Mouse (Mus musculus) spleen, adult 12 weeks (tissue): ENCODE data around the gene Fam171a2.
A peak's percentile ranks its signal among the peaks of the same experiment; 100 is the strongest.
"Not testable (repeated sequence)": the region's sequence is repeated elsewhere in the genome, so short reads cannot be mapped to it uniquely, and the experiment has no call there.

Experiments
- DNase-seq: peaks from one replicate; pipeline ENCODE4 v3.0.0; 2022; ENCODE audit warnings: low spot score

The Fam171a2 gene

DNA sequence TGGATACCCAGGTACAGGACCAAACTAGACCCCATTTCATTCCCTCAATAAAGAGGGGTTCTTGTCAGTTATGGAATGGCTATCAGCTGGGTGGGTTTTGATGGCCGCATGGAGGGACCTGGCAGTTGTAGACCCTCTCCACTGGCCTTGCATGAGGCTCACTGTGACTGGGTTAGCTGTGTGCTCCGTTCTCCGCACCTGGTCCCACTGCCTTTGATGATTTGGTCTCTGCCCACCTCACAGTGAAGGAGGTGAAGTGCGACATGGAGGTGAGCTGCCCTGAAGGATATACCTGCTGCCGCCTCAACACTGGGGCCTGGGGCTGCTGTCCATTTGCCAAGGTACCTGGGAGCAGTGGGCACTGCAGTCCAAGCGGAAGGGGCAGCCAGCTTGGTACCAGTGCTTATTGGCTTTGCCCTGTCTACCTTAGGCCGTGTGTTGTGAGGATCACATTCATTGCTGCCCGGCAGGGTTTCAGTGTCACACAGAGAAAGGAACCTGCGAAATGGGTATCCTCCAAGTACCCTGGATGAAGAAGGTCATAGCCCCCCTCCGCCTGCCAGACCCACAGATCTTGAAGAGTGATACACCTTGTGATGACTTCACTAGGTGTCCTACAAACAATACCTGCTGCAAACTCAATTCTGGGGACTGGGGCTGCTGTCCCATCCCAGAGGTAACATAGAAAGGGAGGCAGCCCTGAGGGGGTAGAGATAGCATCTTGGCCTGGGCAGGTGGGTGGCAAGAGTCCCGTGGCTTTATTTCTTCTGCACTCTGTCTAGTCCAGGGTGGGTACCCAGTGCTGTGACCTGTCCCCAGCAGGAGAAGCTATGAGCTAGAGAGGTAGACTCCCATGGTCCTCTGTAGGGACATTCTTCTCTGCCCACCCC lies 12.4 kb downstream of the Fam171a2 start:
- no peak for DNase-seq

DNA sequence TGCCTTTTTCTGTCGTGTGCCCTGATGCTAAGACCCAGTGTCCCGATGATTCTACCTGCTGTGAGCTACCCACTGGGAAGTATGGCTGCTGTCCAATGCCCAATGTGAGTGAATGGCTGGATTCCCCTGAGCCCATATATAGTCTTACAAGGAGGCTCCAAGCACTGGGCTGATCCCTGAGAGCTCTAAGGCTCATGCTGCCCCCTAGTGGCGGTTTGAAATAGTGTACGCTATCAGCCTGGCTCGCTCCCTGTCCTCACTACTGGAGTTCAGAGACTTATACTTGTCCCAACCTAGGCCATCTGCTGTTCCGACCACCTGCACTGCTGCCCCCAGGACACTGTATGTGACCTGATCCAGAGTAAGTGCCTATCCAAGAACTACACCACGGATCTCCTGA lies 13.1 kb downstream of the Fam171a2 start:
- DNase-seq, result peak; percentile 74

DNA sequence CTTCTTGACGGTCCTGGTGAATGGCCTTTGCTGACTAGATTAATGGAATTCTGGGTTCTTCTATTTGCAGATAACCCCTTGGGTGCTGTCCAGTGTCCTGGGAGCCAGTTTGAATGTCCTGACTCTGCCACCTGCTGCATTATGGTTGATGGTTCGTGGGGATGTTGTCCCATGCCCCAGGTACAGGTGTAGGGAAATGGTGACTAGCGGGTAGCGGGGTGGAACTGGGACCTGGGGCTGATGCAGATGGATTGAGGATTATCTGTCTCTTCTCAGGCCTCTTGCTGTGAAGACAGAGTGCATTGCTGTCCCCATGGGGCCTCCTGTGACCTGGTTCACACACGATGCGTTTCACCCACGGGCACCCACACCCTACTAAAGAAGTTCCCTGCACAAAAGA lies 13.6 kb downstream of the Fam171a2 start:
- no peak for DNase-seq

DNA sequence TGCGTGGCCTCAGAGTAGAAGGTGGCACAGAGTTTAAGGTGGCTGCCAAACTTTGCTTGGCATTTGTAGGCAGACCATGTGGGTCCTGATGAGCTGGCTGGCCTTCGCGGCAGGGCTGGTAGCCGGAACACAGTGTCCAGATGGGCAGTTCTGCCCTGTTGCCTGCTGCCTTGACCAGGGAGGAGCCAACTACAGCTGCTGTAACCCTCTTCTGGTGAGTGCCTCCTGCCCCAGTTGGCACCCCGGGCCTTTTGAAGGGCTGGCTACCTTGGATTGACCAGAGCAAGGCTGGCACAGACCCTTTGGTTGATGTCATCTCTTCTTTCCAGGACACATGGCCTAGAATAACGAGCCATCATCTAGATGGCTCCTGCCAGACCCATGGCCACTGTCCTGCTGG lies 14.6 kb downstream of the Fam171a2 start:
- no peak for DNase-seq

DNA sequence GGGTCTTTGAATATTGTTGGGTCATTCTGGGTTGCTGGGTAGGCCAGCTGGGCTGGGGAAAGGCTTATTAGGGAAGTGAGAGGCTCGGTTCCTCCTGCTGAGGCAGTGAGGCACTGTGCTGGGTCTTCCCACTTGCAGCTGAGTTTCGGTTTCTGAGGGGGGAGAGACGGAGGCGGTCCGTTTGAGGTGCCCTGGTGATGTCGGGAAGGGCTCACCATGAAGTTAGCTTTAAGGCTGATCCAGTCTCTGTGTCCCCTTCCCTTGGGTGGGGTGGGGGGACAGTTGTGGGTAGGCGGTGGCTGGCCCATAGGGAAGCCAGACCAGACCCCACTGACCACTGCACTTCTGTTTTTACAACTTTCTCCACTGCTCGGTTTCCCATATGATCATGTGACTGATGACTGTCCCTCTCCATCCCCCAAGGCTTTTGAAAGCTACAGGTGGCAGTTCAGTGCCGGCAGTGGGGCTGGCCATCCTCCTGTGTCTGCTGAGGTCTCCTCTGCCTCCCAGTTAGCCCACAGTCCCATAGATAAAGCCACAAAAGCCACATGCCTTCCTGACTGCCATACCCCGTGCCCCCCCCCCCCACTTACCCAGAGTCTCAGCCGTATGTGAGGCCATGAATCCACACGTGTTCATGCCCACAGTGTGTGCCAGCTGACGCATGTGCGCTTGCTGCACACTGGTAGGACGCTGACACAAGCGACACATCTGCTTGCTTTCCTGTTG lies 15.2 kb downstream of the Fam171a2 start:
- DNase-seq, result peak; percentile 47

DNA sequence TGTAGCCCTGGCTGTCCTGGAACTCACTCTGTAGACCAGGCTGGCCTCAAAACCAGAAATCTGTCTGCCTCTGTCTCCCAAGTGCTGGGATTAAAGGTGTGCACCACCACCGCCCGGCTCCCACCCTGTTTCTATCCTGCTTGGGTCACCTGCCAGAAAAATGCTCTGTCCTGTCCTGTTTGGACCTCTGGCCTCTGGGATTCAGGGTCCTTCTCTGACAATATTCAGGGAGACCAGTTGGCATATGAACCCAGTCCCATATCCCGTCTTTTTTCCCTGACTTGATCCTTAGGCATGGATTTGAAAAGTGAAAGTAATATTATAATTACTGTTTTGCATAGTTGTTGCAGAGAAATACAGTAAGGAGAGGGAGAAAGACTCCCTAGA lies 15.8 kb downstream of the Fam171a2 start:
- DNase-seq, result no peak

DNA sequence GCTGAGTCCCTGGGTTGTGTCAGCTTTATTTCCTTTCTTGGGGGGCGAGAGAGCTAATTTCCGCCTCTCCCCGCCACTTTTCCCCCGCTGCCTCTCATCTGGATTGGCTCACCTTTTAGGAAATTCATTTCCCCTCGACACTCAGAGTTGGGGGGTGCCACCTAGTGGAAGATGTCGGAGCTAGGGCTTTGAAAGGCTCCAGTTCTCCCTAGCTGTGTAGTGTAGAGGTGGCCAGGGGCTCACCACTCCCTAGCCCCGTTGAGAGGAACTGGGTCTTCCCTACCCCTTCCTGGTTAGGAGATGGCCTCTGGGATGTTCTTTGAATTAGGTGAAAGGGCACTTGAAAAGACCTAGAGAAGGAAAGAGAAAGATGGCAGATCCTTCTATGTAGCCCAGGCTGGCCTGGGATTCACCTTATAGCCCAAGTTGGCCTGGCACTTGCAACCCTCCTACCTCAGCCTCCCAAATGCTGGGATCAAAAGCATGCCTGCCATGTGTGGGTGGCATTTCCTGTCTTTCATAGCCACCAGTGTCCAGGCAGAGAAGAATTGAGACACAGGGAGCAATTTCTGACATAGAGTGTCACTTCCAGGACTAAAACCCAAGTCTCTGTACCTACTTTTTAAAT lies 16.4 kb downstream of the Fam171a2 start:
- peak; percentile 67 for DNase-seq

DNA sequence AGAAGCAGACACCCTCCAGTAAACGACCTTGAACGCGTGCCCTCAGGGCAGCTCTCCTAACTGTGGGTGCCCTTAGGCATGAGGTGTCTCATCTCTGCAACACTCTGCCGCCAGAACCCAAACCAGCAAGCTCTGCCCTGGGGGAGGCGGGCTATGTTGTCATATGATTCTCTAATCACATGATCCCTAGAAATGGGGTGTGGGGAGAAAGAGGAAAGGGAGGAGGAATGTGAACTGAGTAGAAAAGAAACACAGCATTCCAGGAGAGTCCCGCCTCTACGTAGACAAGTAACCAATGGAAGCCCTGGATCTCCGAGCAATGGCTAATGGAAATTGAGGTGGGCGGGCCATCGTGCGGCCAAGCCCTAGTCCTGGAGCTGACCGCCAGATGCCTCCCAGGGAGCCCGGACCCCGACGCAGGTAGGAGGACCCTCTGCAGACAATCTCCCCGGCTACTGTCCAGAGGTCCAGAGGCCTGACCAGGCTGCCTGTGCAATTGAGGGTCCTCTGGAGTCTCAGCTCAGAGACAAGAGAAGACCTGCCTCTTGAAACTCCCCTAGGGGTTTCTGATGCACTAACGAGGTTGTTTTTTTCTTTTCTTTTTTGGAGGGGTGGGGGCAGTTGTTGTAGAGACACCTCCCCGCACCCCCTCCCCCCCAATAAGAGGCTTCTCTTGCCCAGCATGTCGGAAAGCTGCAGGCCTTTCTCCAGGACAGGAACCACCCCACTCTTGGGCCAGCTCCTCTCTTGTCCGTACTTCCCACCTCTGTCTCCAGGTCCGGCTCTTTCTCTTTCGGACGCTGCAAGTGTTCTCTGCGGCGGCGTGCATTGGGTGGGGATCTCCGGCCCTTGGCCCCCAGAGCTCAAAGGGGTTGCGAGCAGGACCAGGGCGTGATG lies 17.1 kb downstream of the Fam171a2 start, which contains the start of gene Grn:
TSS of gene Grn (plus strand) at position 195 of the 897 bp plus-strand sequence.
- DNase-seq, result peak; percentile 68

DNA sequence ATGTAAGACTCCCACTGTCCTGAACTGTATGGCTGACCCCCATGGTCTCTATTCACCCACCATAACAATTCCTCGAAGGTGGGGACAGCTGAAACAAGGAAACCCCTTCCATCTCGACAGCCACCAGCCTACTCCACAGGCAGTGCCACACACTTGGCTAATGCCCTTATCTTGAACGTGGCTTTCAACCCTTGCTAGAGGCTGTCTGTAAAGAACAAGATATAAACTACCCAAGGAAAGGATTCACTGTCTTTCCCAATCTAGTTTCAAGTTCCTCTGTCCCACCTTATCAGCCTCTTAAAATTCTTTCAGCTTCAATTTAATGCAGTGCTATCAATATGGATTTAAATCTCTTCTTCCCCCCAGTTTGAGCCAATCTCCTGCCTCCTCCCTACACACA lies 17.9 kb downstream of the Fam171a2 start:
- DNase-seq, result no peak

DNA sequence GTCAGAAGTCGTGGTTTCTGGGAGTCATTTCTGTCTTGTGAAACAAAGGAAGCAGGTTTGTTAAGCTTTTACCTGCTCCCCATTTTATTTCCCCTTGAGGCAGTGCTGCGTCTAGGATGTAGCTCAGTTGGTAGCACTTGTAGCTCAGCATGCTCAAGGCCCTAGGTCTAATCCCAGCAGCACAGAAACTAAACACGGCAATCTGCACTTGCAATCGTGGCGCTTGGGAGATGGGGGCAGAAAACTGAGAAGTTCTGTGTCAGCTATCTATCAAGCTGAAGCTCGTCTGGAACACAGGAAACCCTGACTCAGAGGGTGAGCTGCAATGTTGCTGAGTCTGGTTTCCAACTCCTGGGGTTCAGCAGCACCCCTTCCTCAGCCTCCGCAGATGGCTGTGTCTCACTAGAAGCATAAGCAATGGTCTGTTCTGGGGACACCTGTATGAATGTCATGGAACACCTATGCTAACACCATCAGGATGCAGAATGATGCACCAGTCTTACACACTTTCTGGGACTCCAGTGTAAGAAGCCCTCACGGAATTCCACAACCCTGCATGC lies 18.4 kb downstream of the Fam171a2 start:
- DNase-seq, result no peak

DNA sequence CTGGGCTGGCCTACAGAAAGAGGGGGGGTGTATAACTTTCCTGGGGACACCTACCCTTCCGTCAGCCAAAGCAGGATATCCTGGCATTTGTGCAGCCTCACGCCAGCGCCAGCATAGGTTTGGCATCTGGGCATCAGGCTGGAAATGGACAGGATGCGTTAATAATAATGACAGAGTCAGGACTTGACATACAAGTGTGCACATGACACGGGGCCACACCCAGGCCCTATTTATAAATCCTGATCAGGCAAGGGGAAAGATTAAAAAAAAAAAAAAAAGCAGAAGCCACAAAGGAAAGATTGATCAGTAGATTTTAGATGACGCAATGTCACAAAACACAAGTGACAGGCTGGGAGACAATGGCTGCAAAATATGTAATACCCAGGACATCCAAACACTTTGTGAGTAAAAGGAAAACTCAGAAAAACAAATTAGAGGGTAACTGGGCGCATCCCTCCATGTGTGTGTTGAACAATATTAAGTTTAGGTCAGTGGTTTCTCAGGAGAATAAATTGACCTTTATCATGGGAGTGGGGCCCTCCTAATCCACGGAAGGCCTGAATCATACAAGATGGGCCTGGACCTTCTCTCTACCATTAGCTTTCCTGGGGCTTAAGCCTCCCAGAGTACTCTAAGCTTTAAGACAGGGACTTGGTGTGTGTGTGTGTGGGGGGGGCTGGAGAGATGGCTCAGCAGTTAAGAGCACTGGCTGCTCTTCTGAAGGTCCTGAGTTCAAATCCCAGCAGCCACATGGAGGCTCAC lies 21.7 kb downstream of the Fam171a2 start:
- DNase-seq, result no peak

DNA sequence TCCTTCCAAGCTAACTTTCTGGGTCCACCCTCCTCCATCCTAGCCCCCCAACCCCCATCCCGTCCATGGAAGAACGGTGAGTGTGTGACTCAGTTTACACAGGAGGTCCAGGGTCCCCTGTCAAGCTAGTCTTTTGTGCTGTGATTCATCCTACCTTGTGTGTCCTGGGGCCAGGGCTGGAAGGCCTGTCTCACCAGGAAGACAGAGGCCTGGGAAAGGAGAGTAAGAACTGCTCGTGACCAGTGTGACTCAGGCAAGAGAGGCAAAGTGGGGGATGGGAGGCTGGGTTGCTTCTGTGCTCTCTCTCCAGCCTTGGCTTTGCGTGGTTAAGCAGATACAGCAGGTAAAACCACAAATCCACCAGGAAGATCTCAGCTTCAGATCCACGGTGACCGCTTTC lies 22.8 kb downstream of the Fam171a2 start:
- no peak for DNase-seq

DNA sequence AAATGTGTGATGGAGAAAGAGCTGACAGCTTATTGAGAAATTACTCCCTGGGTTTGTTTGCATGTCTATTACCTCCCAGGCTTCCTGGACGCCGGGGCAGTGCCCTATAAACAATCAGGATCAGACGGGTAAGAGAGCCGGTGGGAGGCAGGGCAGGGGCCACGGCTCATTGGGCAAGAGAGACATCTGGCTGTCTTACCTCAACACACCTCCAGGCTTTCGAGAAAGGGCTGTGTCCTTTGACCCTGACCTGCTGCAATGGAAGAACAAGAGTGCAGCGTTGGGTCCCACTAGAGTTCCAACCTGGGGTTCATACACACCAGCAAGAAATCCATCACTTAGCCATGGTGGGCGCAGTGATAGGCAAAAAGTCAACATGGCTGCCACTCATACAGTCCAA lies 25.9 kb downstream of the Fam171a2 start:
- no peak for DNase-seq

DNA sequence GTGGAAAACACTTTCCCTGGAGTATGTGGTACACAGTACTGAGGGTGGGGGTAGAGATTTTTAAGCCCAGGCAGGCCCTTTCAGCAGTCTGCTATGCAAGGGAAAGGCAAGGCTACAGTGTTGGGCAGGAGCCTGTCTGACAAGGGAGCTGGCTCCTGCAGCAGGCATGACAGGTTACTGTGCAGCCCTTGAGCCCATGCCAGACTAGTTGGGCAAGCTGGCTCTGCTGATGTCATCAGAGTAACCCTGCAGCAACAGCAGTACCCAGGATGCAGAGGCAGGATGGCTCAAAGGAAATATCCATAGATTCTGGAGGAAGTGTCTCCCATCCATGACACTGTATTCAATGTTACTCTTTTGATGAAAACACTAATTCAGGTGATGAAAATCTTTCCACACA lies 28.6 kb downstream of the Fam171a2 start:
- DNase-seq, result no peak

DNA sequence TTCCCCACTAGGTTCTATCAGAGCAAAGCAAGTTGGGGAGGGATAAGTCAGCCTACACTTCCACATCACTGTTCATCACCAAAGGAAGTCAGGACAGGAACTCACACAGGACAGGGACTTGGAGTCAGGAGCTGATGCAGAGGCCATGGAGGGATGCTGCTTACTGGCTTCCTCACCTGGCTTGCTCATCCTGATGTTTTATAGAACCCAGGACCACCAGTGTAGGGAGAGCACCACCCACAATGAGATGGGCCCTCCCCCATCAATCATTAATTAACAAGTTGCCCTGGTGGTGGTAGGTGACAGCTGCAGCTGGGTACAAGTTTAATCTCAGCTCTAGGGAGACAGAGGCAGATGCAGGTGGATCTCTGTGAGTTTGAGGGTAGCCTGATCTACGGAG lies 30.3 kb downstream of the Fam171a2 start:
- no peak for DNase-seq

DNA sequence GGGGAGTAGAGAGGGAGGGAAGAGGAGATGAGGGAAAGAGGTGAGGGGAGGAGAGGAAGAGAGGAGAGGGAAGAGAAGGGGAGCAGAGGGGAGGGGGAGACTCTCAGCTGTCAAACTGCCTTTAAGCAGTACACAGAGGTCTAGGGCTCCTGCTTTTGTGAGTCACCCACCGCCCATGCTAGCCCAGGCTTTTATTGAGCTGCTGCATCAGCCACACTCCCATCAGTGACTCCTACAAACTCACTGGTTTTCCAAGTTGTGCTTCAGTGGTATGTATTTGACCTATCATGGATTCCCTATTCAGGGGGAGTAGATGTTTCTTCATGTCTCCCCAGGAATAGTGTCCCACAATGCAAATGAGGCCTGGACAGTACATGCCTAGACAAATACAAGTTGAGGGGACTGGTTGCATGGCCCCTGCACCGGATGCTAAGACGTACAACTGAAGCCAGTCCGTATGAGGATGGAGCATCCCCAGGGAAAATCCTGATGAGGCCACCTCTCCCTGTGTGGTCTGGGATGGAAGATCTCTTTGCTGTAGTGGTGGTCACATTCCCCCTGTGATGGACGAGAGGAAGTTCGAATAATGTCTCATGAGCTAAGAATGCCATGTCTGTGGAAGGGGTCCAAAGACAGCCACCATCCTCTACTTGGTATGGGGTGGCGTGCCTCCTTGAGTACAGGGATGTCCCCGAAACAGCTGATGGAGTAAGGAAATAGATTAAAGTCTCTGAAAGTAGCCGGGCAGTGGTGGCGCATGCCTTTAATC lies 32.3 kb downstream of the Fam171a2 start:
- no peak for DNase-seq

DNA sequence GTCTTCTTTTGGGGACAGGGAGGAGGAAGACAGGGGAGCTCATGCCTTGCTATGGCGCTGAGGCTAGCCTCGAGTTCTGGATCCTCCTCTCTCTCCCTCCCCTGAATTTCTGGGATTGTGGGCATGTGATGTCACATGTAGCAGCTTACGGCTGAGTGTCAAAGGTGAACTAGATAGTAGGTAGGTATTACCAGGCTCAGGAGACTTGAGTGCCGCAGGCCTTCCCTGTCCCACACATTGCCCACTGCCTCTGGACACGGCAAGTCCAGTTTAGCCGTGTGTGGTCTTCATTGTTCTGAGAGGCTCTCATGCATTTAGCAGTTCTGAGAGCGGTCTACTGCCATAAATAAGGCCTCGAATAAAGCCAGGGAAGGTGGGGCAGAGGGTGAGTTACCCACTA lies 34.4 kb downstream of the Fam171a2 start:
- no peak for DNase-seq

DNA sequence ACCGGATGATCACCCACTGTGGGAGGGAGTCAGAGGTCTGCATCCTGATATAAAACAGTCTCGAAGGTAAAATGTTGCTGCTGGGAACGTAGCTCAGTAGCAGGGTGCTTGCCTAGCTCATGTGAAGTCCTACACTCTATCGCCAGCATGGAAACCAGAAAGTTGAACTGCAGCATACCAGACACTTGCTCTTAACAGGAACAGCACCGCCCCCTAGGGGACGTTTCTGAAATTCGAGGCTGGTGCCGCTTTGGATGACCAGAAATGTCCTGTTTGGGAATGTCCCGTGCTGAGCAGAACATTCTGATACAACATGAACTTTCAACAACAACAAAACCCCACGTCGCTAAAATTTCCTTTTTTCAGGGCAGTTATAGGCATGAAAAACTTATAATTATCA lies 35.8 kb downstream of the Fam171a2 start:
- DNase-seq, result peak; percentile 82

DNA sequence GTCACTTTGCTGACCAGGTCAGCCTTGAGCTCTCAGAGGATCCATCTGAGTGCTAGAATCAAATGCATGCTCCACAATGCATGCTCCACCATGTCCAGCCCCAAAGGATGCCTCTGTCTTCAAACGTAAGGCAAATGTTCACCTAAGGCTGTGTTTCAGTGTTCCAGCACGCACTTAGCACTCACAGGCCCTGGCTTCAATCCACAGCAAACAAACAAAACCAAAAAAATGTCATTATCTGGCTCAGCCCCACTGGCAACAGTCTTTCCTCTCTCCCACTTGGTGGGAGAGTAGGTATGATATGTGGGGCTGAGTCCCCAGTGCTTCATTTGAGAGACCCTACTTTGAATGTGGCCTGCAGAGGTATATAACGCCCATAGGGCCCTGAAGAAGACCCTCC lies 36.4 kb downstream of the Fam171a2 start:
- DNase-seq, result no peak

DNA sequence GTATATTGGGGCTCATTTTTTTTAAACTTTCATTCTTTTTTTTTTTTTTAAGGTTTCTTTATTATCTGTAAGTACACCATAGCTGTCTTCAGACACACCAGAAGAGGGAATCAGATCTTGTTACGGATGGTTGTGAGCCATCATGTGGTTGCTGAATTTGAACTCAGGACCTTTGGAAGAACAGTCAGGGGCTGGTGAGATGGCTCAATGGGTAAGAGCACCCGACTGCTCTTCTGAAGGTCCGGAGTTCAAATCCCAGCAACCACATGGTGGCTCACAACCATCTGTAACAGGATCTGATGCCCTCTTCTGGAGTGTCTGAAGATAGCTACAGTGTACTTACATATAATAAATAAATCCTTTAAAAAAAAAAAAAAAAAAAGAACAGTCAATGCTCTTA lies 37.1 kb downstream of the Fam171a2 start:
- not testable (repeated sequence) for DNase-seq
